Mouse (Mus musculus) G1E (cell line): ENCODE measurements at regions not wholly inside any gene's neighbourhood (a gene's known extent, or its start where the extent isn't known, plus 50 kb on each side); places are given as distances from the start of the nearest gene placed in this dataset.

ENCODE experiments used
- ATAC-seq: 2 replicates; pipeline ENCODE4 v1.8.0; 2016; ENCODE audit warnings: mild to moderate bottlenecking; ENCODE audit not compliant: insufficient number of reproducible peaks, poor library complexity, low FRiP score, severe bottlenecking; ENCODE audit errors: extremely low read depth
- DNase-seq: peaks from one replicate; pipeline ENCODE4 v3.0.0; 2012; ENCODE audit warnings: low spot score
- H3K27me3 ChIP-seq: 2 replicates; pipeline ENCODE4 v1.6.1; 2012; ENCODE audit warnings: mild to moderate bottlenecking, low read length, inconsistent platforms; ENCODE audit not compliant: insufficient read depth
- H3K36me3 ChIP-seq: replicated peaks from 2 replicates; pipeline ENCODE3; 2012; ENCODE audit warnings: mild to moderate bottlenecking, inconsistent platforms
- H3K4me1 ChIP-seq: 2 replicates; pipeline ENCODE4 v1.6.1; 2012; ENCODE audit warnings: low read depth, low read length, inconsistent platforms, mixed read lengths; ENCODE audit not compliant: insufficient read depth
- H3K4me3 ChIP-seq: 2 replicates; pipeline ENCODE4 v1.5.1; 2012; ENCODE audit warnings: low read depth, mild to moderate bottlenecking, inconsistent platforms, low read length, moderate library complexity, mixed read lengths
- H3K9me3 ChIP-seq: replicated peaks from 2 replicates; pipeline ENCODE4 v1.6.1; 2012; ENCODE audit warnings: inconsistent platforms
- CTCF ChIP-seq: IDR thresholded peaks from 2 replicates; pipeline ENCODE4 v1.5.1; 2012; ENCODE audit warnings: low read depth, low read length, inconsistent platforms, mixed read lengths
- GATA1 ChIP-seq: IDR thresholded peaks from 2 replicates; pipeline ENCODE4 v1.6.1; 2012; ENCODE audit warnings: borderline replicate concordance, low read length, inconsistent platforms, mixed read lengths
- GATA2 ChIP-seq: IDR thresholded peaks from 2 replicates; pipeline ENCODE4 v1.6.1; 2012; ENCODE audit warnings: low read depth, low read length, inconsistent platforms, borderline replicate concordance
- POLR2AphosphoS5 ChIP-seq: IDR thresholded peaks from 2 replicates; pipeline ENCODE4 v1.6.1; 2012; ENCODE audit warnings: low read depth, low read length, inconsistent platforms; ENCODE audit not compliant: insufficient replicate concordance
- TAL1 ChIP-seq: conservative IDR thresholded peaks from 2 replicates; pipeline ENCODE4 v1.6.1; 2012; ENCODE audit warnings: low read depth, low read length, inconsistent platforms, mixed read lengths

DNA sequence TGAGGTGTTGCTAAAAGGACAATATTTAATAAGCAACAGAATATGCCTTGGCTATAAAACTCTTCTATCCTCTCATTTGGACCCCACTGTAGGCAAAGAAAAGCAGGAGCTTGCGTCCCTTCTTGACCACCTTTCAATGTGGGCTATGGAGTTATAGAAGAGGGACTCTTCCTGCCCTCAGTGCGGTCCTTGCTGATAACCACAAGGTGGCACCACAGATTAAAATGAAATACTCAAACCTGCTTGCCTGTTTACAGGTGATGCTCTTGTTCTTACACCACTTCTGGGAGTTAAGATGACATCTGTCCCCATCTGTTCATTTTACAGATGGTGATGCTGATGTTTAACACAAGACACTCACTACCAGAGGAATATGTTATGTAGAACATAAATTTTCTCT is 291.1 kb upstream of the Pappa start:
- Histone ChIP-seq H3K4me3 (no peak overlapping the region), H3K27me3 (no peaks in the 10 kb centered on the region), H3K4me1 (no peaks in the 10 kb centered on the region), H3K36me3 (no peaks in the 10 kb centered on the region), H3K9me3 (no peaks in the 10 kb centered on the region)
- TF ChIP-seq POLR2AphosphoS5 (no peak), GATA1 (no peak), TAL1 (no peak), GATA2 (no peak), CTCF (no peak)
- ATAC-seq = no peak
- DNase-seq = no peak

DNA sequence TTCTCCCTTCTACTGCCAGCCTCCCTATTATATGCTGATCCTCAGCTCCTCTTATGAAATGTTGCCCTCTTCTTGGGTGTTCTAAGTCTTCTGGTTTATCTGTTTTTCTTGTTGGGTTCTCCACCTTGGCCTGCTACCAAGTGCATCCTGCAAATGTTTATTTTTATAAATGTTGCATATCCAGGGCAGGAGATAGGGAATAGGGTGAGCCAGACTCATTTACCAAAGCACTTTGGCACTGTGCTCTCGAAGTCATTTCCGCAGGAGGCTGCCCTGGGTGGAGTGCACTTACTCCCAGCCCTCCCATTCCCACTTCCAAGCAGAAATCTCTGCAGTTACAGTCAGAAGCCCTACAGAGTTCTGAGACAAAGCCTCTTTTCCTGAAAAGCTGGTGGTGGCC is 249.5 kb upstream of the Pappa start:
- no peaks in the 10 kb centered on the region for H3K27me3 ChIP-seq
- DNase-seq = no peak
- H3K9me3 ChIP-seq = no peaks in the 10 kb centered on the region
- no peaks in the 10 kb centered on the region for H3K4me1 ChIP-seq
- no peak for ATAC-seq
- no peak for TF ChIP-seq TAL1
- TF ChIP-seq POLR2AphosphoS5 = no peak
- TF ChIP-seq CTCF = no peak
- no peak for TF ChIP-seq GATA2
- no peak for TF ChIP-seq GATA1
- H3K4me3 ChIP-seq = no peak overlapping the region
- no peaks in the 10 kb centered on the region for H3K36me3 ChIP-seq

GRCm38 (mm10) chr4:64876924-64877323 is 247.1 kb upstream of the Pappa start:
- Histone ChIP-seq H3K9me3 (no peaks in the 10 kb centered on the region), H3K4me1 (no peaks in the 10 kb centered on the region), H3K27me3 (no peaks in the 10 kb centered on the region), H3K36me3 (no peaks in the 10 kb centered on the region), H3K4me3 (no peak overlapping the region)
- DNase-seq = no peak
- no peak for TF ChIP-seq CTCF
- TF ChIP-seq POLR2AphosphoS5 = no peak
- no peak for TF ChIP-seq GATA1
- no peak for TF ChIP-seq GATA2
- no peak for TF ChIP-seq TAL1
- ATAC-seq = no peak

DNA sequence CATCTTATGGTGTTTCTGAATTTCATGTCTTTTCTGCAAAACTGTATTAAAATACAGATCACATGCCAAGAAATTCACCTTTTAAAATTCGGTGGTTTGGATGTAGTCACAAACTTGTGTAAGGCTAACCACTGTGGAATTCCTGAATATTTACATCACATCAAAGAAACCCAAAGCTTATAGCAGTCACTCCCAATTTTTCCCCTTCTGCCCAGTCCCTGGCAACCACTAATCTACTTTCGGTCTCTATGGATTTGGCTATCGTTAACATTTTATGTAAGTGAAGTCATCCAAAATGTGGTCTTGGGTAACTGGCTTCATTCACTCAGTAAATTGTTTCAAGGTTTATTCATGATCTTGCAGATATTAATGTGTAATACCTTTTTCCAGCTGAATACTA is 226.0 kb upstream of the Pappa start:
- H3K4me1 ChIP-seq = no peaks in the 10 kb centered on the region
- H3K4me3 ChIP-seq = no peak overlapping the region
- DNase-seq = no peak
- H3K27me3 ChIP-seq = no peaks in the 10 kb centered on the region
- no peak for TF ChIP-seq CTCF
- TF ChIP-seq GATA1 = no peak
- no peak for TF ChIP-seq POLR2AphosphoS5
- no peak for TF ChIP-seq TAL1
- TF ChIP-seq GATA2 = no peak
- ATAC-seq = no peak
- peaks cover 4% of the 10 kb centered on the region; the same call in 1 of the 2 replicates for H3K9me3 ChIP-seq
- H3K36me3 ChIP-seq = no peaks in the 10 kb centered on the region

DNA sequence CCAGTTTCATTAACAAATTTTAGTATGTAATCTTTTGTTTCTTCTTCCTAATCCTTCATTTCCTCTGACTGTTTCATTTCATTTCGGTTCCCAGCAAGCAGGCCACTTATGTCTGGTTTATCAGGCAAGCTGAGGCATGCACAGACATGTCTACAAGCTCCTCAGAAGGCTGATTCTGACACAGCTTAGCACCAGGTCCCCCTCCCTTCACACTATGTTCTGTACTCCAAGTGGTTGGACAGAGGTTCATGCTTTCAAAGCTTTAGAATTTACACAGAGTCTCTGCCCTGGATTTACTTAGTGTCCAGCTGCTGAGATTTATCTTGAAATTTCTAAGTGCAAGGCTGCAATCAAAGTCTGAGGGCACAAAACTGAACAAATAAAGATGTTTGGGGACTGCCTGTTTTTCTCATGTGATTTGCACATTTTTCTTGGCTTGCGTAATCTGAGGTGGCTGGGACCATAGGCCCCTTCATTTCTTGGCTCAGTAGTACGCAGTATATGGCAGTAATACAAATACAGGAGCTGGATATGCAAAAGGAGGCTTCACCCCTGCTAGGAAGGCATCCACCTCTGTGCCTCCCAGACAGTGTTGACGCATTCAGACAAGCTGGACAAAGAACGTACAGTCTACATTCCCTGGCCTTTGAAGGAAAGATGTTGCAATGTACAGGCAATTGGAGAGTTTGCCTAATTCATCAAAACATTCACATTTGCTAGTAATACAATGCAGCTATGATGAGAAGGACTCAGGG is 222.7 kb upstream of the Pappa start:
- H3K9me3 ChIP-seq = peaks cover 4% of the 10 kb centered on the region; the same call in 1 of the 2 replicates
- H3K4me3 ChIP-seq = no peak overlapping the region
- ATAC-seq (no peak), DNase-seq (no peak)
- no peak for TF ChIP-seq GATA1
- TF ChIP-seq POLR2AphosphoS5 = no peak
- no peak for TF ChIP-seq GATA2
- TF ChIP-seq CTCF = no peak
- TF ChIP-seq TAL1 = no peak
- H3K36me3 ChIP-seq = no peaks in the 10 kb centered on the region
- no peaks in the 10 kb centered on the region for H3K27me3 ChIP-seq
- H3K4me1 ChIP-seq = no peaks in the 10 kb centered on the region

- Histone ChIP-seq H3K27me3 (no peaks in the 10 kb centered on the region), H3K4me3 (no peak overlapping the region), H3K9me3 (no peaks in the 10 kb centered on the region), H3K36me3 (no peaks in the 10 kb centered on the region), H3K4me1 (no peaks in the 10 kb centered on the region)
- DNase-seq = no peak
- TF ChIP-seq GATA1 (no peak), TAL1 (no peak), GATA2 (no peak), CTCF (no peak), POLR2AphosphoS5 (no peak)
- ATAC-seq = no peak
Measured at GRCm38 (mm10) chr4:64923751-64924150, 200.2 kb upstream of the Pappa start.
